Mouse (Mus musculus) frontal cortex, postnatal 36 days (tissue): ENCODE measurements around the gene Csta1.
A peak's percentile ranks its signal among the peaks of the same experiment; 100 is the strongest.

Experiments
- DNase-seq, 2 experiments: peaks; one replicate each; pipeline ENCODE4 v3.0.0; 2022; ENCODE audit warnings: low spot score in 2 of 2

The Csta1 gene

DNA sequence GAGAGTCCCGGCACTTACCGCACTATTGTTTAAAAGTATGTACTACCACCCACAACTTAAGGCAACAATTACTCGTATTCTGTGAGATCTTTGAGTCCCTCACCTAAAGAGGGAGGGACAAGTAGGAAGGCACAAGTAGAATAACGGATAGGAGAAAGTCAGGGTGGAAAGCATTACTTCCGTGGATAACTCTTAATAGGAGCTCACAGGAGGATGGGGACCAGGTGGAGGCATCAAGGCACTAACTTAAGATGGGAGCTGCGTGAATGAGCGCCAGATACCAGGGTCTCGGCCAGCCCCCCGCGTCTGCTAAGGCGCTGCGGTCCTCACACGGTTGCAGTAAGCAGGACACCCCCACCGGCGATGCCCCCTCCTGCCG, 60.0 kb downstream of the Csta1 start:
- peak in 1 of 2 experiments; percentile 13 for DNase-seq
